Mouse (Mus musculus) yolk sac, embryonic 10.5 days (tissue): ENCODE measurements around the gene Ccdc190.

Source experiments
- DNase-seq: peaks from one replicate; pipeline ENCODE4 v3.0.0-alpha.2; 2017; ENCODE audit warnings: low spot score

Ccdc190 gene

GRCm38 (mm10) chr1:169932122-169932746, 3.8 kb downstream of the Ccdc190 start:
- no peak for DNase-seq

GRCm38 (mm10) chr1:169934005-169934725, 5.7 kb downstream of the Ccdc190 start:
- peak; percentile 27 for DNase-seq

- no peak for DNase-seq
Observed at GRCm38 (mm10) chr1:169939345-169939744, 10.9 kb downstream of the Ccdc190 start.

GRCm38 (mm10) chr1:169946004-169946403, 17.6 kb downstream of the Ccdc190 start:
- no peak for DNase-seq

- no peak for DNase-seq
Observed at GRCm38 (mm10) chr1:169947654-169948053, 19.2 kb downstream of the Ccdc190 start.

GRCm38 (mm10) chr1:169948280-169948679, 19.8 kb downstream of the Ccdc190 start:
- no peak for DNase-seq

GRCm38 (mm10) chr1:169948866-169949265, 20.4 kb downstream of the Ccdc190 start:
- DNase-seq, result no peak

- no peak for DNase-seq
Observed at GRCm38 (mm10) chr1:169949981-169950380, 21.5 kb downstream of the Ccdc190 start.

GRCm38 (mm10) chr1:169950651-169951050, 22.2 kb downstream of the Ccdc190 start:
- DNase-seq, result no peak

- DNase-seq, result no peak
Observed at GRCm38 (mm10) chr1:169951561-169951960, 23.1 kb downstream of the Ccdc190 start.

- no peak for DNase-seq
Observed at GRCm38 (mm10) chr1:169952636-169953035, 24.2 kb downstream of the Ccdc190 start.

GRCm38 (mm10) chr1:169953106-169953505, 24.7 kb downstream of the Ccdc190 start:
- no peak for DNase-seq

- DNase-seq, result peak; percentile 99
Observed at GRCm38 (mm10) chr1:169968792-169969515, 40.5 kb downstream of the Ccdc190 start, which contains the start of gene Hsd17b7. Gene Hsd17b7 (minus strand): TSS chr1:169969241.

GRCm38 (mm10) chr1:169969516-169969886, 41.1 kb downstream of the Ccdc190 start:
- no peak for DNase-seq

GRCm38 (mm10) chr1:169970936-169971335, 42.5 kb downstream of the Ccdc190 start:
- DNase-seq, result no peak

GRCm38 (mm10) chr1:169971998-169972397, 43.5 kb downstream of the Ccdc190 start:
- no peak for DNase-seq

- DNase-seq, result no peak
Observed at GRCm38 (mm10) chr1:169977621-169978020, 49.2 kb downstream of the Ccdc190 start.
